Mouse (Mus musculus) limb, embryonic 14.5 days (tissue): ENCODE data around the gene Ppp1r27. TPM values are rescaled to one million over a fixed set of nuclear protein-coding genes. Genes with fewer than 3 reads are reported as not detected.
"Not testable (repeated sequence)": the region's sequence is repeated elsewhere in the genome, so short reads cannot be mapped to it uniquely, and the experiment has no call there.

Experiments used
- ATAC-seq: fragments of 200-750 bp; cut with Nextera tagmentation; 2 replicates; pipeline ENCODE4 v1.8.0; 2017; ENCODE audit warnings: low read depth, moderate number of reproducible peaks, moderate TSS enrichment; ENCODE audit not compliant: low FRiP score
- DNase-seq: peaks from one replicate; pipeline ENCODE4 v3.0.0-alpha.2; 2015; ENCODE audit warnings: low spot score
- H3K27ac ChIP-seq: fragments of 300-500 bp; sonication (generic); replicated peaks from 2 replicates; pipeline ENCODE4 v1.5.1; 2014; ENCODE audit warnings: low read depth, mild to moderate bottlenecking, low read length, moderate library complexity, mixed read lengths
- H3K27me3 ChIP-seq: fragments of 300-500 bp; sonication (generic); 2 replicates; pipeline ENCODE4 v1.6.1; 2014; ENCODE audit warnings: low read length, mixed read lengths; ENCODE audit not compliant: control insufficient read depth, insufficient read depth
- H3K36me3 ChIP-seq: fragments of 300-500 bp; sonication (generic); 2 replicates; pipeline ENCODE4 v1.6.1; 2014; ENCODE audit warnings: mild to moderate bottlenecking, low read length, moderate library complexity, mixed read lengths; ENCODE audit not compliant: control insufficient read depth, insufficient read depth
- H3K4me1 ChIP-seq: fragments of 300-500 bp; sonication (generic); 2 replicates; pipeline ENCODE4 v1.6.1; 2014; ENCODE audit warnings: antibody characterized with exemption, low read length, mixed read lengths; ENCODE audit not compliant: control insufficient read depth, insufficient read depth
- H3K4me2 ChIP-seq: fragments of 300-500 bp; sonication (generic); replicated peaks from 2 replicates; pipeline ENCODE4 v1.6.1; 2014; ENCODE audit warnings: low read depth, mild to moderate bottlenecking, low read length, moderate library complexity; ENCODE audit not compliant: severe bottlenecking
- H3K4me3 ChIP-seq: fragments of 300-500 bp; sonication (generic); replicated peaks from 2 replicates; pipeline ENCODE4 v1.5.1; 2014; ENCODE audit warnings: low read length
- H3K9ac ChIP-seq: fragments of 300-500 bp; sonication (generic); 2 replicates; pipeline ENCODE4 v1.6.1; 2014; ENCODE audit warnings: mild to moderate bottlenecking, low read depth, low read length, moderate library complexity; ENCODE audit not compliant: severe bottlenecking
- H3K9me3 ChIP-seq: fragments of 300-500 bp; sonication (generic); 2 replicates; pipeline ENCODE4 v1.6.1; 2016; ENCODE audit warnings: low read length; ENCODE audit not compliant: control insufficient read depth
- POLR2A ChIP-seq: fragments of 200-500 bp; IDR thresholded peaks from 2 replicates; pipeline ENCODE4 v1.8.0; 2012; ENCODE audit warnings: inconsistent platforms, mild to moderate bottlenecking, moderate library complexity, borderline replicate concordance; ENCODE audit not compliant: insufficient read depth, insufficient read length; ENCODE audit errors: extremely low read depth
- WGBS: fragments of 180-500 bp; shearing (Covaris S2); extraction: QIAGEN DNeasy Blood & Tissue Kit; methylation state at CpG from one replicate; pipeline ENCODE4 v1.1.7; 2014; 5-methylcytosine and 5-hydroxymethylcytosine counted together
- polyA plus RNA-seq, 2 experiments: library from polyadenylated mRNA; depleted of rRNA in 1 of 2; stranded (reverse) in 1 of 2; unstranded in 1 of 2; fragments of >200 nt; fragmentation: Nextera tagmentation in 1 of 2; extraction: Ambion mirVana in 1 of 2; gene quantifications; 2 replicates each; pipeline versions ENCODE4 v1.2.1 to v1.2.3; 2012 to 2014

Gene Ppp1r27
- polyA plus RNA-seq, 2 experiments, result 3.3 to 3.7 TPM

DNA sequence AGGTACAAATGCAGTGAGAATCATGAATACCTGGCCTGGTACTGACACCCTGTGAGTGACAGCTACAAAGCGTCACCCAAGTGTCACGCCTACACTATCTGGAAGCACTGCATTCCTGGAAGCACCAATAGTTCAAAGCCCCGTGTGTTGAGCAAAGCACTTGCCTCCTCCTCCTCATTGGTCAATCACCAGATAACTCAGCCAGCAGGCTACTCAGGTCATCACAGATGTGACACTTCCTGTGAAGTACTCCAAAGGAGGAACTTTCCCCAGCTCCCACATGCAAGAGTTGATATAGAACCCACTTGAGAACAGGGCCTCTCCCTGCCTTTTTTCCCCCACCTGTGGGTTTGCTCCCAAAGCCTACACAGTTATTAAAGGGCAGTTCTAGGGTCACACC lies 20.2 kb upstream of the Ppp1r27 start:
- WGBS, result 73% methylated on average over 3 of the region's 3 CpGs
- DNase-seq, result no peak
- H3K36me3 ChIP-seq, result peaks cover 53% of the 10 kb centered on the region

DNA sequence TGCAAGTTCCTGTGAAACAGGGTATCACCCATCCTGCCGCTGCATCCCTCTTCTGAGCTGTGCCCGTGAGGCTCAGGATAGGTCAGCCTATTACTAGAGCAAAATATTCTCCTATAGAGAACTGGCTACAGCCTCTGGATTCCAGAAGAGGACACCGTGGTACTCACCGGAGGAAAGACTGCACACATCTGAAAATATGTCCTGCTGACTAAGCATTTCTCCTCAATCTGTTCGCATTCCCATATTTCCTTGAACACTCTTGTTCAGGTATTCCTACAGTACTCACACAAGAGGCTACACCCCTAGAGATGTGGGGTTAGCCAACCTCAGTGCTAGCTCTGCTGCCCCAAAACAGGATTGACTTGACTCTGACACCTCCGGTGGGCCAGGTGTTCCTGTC lies 17.4 kb upstream of the Ppp1r27 start:
- no peak overlapping the region for H3K4me2 ChIP-seq
- TF ChIP-seq POLR2A, result no peak
- no peak overlapping the region for H3K27ac ChIP-seq
- no peak overlapping the region for H3K4me3 ChIP-seq
- H3K9me3 ChIP-seq, result no peaks in the 10 kb centered on the region
- peaks cover 80% of the 10 kb centered on the region for H3K36me3 ChIP-seq
- ATAC-seq, result no peak
- H3K4me1 ChIP-seq, result peaks cover 16% of the 10 kb centered on the region
- no peak overlapping the region for H3K9ac ChIP-seq
- no peak for DNase-seq
- no peaks in the 10 kb centered on the region for H3K27me3 ChIP-seq
- WGBS, result 93% methylated on average over 6 of the region's 6 CpGs

More for the DNA sequence above, 20.2 kb upstream of the Ppp1r27 start:
- H3K9ac ChIP-seq, result peak overlapping the region; percentile 96
- TF ChIP-seq POLR2A, result no peak
- H3K9me3 ChIP-seq, result no peaks in the 10 kb centered on the region
- peak overlapping the region; percentile 76 for H3K4me2 ChIP-seq
- H3K4me1 ChIP-seq, result peaks cover 21% of the 10 kb centered on the region
- no peak overlapping the region for H3K27ac ChIP-seq
- H3K27me3 ChIP-seq, result no peaks in the 10 kb centered on the region
- peak overlapping the region; percentile 94 for H3K4me3 ChIP-seq
- no peak for ATAC-seq

DNA sequence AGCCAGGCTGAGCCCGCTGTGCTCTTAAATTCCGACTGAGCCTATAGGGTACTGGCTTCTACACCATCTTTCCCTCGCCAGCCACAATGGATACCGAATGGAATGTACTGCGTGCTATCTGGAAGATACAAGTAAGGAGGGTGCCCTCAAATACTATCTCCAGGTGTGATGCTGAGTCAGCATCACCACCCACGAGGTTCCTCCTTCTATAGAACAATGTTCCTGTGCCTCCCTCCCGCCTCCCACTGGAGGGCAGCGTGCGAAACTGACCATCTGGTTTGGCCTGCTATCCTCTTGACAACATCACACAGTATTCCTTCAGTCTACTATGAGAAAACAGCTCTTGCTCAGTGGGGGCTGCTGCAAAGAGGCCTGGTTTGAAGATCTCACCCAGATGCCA lies 14.2 kb upstream of the Ppp1r27 start:
- Histone ChIP-seq H3K4me3 (no peak overlapping the region), H3K4me2 (no peak overlapping the region), H3K9ac (no peak overlapping the region), H3K9me3 (no peaks in the 10 kb centered on the region), H3K4me1 (0 out of 2 replicates have a peak, but pooled peaks cover 2% of the 10 kb centered on the region), H3K36me3 (peaks cover 96% of the 10 kb centered on the region), H3K27me3 (no peaks in the 10 kb centered on the region), H3K27ac (no peak overlapping the region)
- 86% methylated on average over 9 of the region's 9 CpGs for WGBS
- no peak for TF ChIP-seq POLR2A
- DNase-seq, result no peak
- no peak for ATAC-seq

DNA sequence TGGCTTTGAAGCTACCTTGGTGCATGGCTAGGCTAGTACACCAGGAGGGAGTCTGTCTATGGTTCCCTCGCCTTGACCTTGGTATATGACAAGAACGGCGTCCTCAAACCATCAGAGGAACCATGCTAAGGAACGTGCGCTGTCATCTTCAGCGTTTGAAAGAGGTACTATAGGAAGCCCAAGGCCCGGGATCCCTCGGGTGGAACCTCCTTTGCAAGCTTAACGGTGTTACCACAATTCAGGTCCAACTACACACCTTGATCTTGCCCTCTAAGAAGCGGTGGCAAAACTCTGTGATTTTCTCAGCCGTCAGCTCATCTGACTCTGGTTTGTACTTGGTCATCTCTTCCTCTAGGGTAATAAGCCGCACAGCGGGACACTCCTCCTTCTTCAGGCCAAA lies 12.0 kb upstream of the Ppp1r27 start:
- no peak for TF ChIP-seq POLR2A
- H3K9ac ChIP-seq, result no peak overlapping the region
- no peaks in the 10 kb centered on the region for H3K4me1 ChIP-seq
- H3K36me3 ChIP-seq, result peaks cover 92% of the 10 kb centered on the region
- ATAC-seq (no peak), DNase-seq (no peak)
- WGBS, result 97% methylated on average over 13 of the region's 13 CpGs
- H3K4me2 ChIP-seq, result no peak overlapping the region
- no peak overlapping the region for H3K27ac ChIP-seq
- no peaks in the 10 kb centered on the region for H3K9me3 ChIP-seq
- no peaks in the 10 kb centered on the region for H3K27me3 ChIP-seq
- no peak overlapping the region for H3K4me3 ChIP-seq

DNA sequence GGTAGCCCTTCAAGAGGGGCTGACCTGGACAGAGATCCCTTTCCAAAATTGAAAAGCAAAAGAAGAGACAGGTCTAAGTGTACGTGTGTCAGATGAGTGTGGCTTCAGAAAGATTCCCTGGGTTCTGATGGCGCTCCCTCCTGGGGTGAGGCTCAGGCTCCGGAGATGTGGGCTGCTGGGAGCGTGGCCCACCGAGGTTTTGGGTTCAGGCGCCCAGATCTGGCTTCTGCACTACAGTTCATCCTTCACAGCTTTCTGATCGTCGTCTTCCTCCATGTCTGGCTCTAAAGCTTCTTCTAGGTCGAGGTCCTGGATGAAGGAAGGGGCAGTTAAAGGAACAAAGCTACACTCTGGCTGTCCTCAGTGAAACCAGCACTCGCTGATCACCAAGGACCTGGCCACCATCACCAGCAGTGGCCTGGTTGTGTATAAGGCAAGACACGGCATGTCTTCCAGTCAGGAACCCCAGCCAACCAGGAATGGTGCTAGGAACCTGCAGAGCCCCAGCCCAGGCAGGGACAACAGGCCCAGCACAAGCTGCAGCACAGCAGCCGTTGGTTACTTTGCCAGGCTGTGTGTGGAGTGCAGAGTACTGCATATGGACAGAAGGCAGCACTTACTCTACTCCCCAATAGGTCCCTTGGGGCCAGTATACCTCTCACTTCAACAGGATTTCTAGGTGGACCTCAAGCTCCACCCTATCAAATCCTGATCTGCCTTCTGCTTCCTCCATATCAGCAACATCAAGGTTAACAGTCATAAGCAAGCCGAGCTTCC lies 10.2 kb upstream of the Ppp1r27 start:
- no peaks in the 10 kb centered on the region for H3K4me1 ChIP-seq
- no peak overlapping the region for H3K4me2 ChIP-seq
- peaks cover 74% of the 10 kb centered on the region for H3K36me3 ChIP-seq
- ATAC-seq (no peak), DNase-seq (no peak)
- TF ChIP-seq POLR2A, result no peak
- no peaks in the 10 kb centered on the region for H3K27me3 ChIP-seq
- H3K27ac ChIP-seq, result no peak overlapping the region
- WGBS, result 93% methylated on average over 13 of the region's 13 CpGs
- no peaks in the 10 kb centered on the region for H3K9me3 ChIP-seq
- H3K4me3 ChIP-seq, result no peak overlapping the region
- no peak overlapping the region for H3K9ac ChIP-seq

DNA sequence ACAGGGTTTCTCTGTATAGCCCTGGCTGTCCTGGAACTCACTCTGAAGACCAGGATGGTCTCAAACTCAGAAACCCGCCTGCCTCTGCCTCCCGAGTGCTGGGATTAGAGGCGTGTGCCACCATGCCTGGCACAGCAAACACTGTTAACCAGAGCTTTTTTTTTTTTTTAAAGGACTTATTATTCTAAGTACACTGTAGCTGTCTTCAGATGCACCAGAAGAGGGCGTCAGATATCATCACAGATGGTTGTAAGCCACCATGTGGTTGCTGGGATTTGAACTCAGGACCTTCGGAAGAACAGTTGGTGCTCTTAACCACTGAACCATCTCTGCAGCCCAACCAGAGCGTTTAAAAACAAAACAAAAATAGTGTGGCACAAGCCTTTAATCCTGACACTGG lies 7.9 kb upstream of the Ppp1r27 start:
- 89% methylated on average over 6 of the region's 6 CpGs for WGBS
- not testable (repeated sequence) for ATAC-seq

More for the DNA sequence above, 7.9 kb upstream of the Ppp1r27 start:
- H3K27me3 ChIP-seq, H3K4me3 ChIP-seq, H3K9ac ChIP-seq, H3K27ac ChIP-seq, H3K9me3 ChIP-seq, H3K4me1 ChIP-seq, H3K4me2 ChIP-seq, DNase-seq: not testable (repeated sequence)
- peaks cover 51% of the 10 kb centered on the region for H3K36me3 ChIP-seq
